Mouse (Mus musculus): ENCODE measurements at regions not wholly inside any gene's neighbourhood (a gene's known extent, or its start where the extent isn't known, plus 50 kb on each side); places are given as distances from the start of the nearest gene placed in this dataset.

GRCm38 (mm10) chr7:113623962-113624361, 110.3 kb downstream of the Far1 start:
- TF ChIP-seq POLR2A (IDR thresholded peaks at IDR 0.05; ENCODE audit: borderline replicate concordance, extremely low read depth, low read depth, low read length) = no peak
- no peak for TF ChIP-seq CTCF (IDR thresholded peaks at IDR 0.05; ENCODE audit: insufficient read depth, low read length)

Measured in lung, adult 2 months (tissue).